Mouse (Mus musculus) liver (tissue): ENCODE measurements around the gene Iqgap3.
A peak's percentile ranks its signal among the peaks of the same experiment; 100 is the strongest.

Experiments
- DNase-seq: peaks from one replicate; pipeline ENCODE4 v3.0.0-alpha.2; 2020; ENCODE audit warnings: mixed read lengths

Gene Iqgap3

GRCm38 (mm10) chr3:88097666-88098065, 15.9 kb downstream of the Iqgap3 start:
- no peak for DNase-seq

- no peak for DNase-seq
These were observed 18.5 kb downstream of the Iqgap3 start for GRCm38 (mm10) chr3:88100251-88100650.

- DNase-seq, result no peak
These were observed 20.0 kb downstream of the Iqgap3 start for GRCm38 (mm10) chr3:88101736-88102135.

GRCm38 (mm10) chr3:88102196-88102595, 20.4 kb downstream of the Iqgap3 start:
- DNase-seq, result no peak

- DNase-seq, result no peak
These were observed 20.8 kb downstream of the Iqgap3 start for GRCm38 (mm10) chr3:88102611-88103010.

- no peak for DNase-seq
These were observed 24.4 kb downstream of the Iqgap3 start for GRCm38 (mm10) chr3:88106126-88106525.

- DNase-seq, result no peak
These were observed 27.4 kb downstream of the Iqgap3 start for GRCm38 (mm10) chr3:88109126-88109525.

GRCm38 (mm10) chr3:88114396-88114795, 32.6 kb downstream of the Iqgap3 start:
- no peak for DNase-seq

- DNase-seq, result no peak
These were observed 38.4 kb downstream of the Iqgap3 start for GRCm38 (mm10) chr3:88120117-88120651.

- no peak for DNase-seq
These were observed 39.7 kb downstream of the Iqgap3 start for GRCm38 (mm10) chr3:88121164-88122131.

GRCm38 (mm10) chr3:88125195-88125594, 43.4 kb downstream of the Iqgap3 start:
- DNase-seq, result no peak

- DNase-seq, result no peak
These were observed 44.4 kb downstream of the Iqgap3 start for GRCm38 (mm10) chr3:88126181-88126580.

GRCm38 (mm10) chr3:88127636-88128035, 45.9 kb downstream of the Iqgap3 start:
- DNase-seq, result no peak

GRCm38 (mm10) chr3:88128056-88128455, 46.3 kb downstream of the Iqgap3 start:
- no peak for DNase-seq

GRCm38 (mm10) chr3:88129006-88129405, 47.2 kb downstream of the Iqgap3 start:
- no peak for DNase-seq

- no peak for DNase-seq
These were observed 49.3 kb downstream of the Iqgap3 start for GRCm38 (mm10) chr3:88131071-88131470.

GRCm38 (mm10) chr3:88132492-88132891, 50.7 kb downstream of the Iqgap3 start:
- DNase-seq, result no peak

- no peak for DNase-seq
These were observed 51.5 kb downstream of the Iqgap3 start for GRCm38 (mm10) chr3:88133187-88133771.

GRCm38 (mm10) chr3:88136346-88136745, 54.6 kb downstream of the Iqgap3 start:
- no peak for DNase-seq

GRCm38 (mm10) chr3:88136945-88137494, 55.2 kb downstream of the Iqgap3 start:
- no peak for DNase-seq

- no peak for DNase-seq
These were observed 56.0 kb downstream of the Iqgap3 start for GRCm38 (mm10) chr3:88137821-88138220.

GRCm38 (mm10) chr3:88138336-88139242, 56.8 kb downstream of the Iqgap3 start:
- peak; percentile 87 for DNase-seq
